Mouse (Mus musculus) liver, postnatal 0 days (tissue): ENCODE results near the gene Tap2. TPM values are rescaled to one million over a fixed set of nuclear protein-coding genes. Genes with fewer than 3 reads are reported as not detected.

Experiments used
- ATAC-seq: fragments of 200-750 bp; cut with Nextera tagmentation; 2 replicates; pipeline ENCODE4 v1.8.0; 2017; ENCODE audit warnings: mild to moderate bottlenecking, moderate library complexity
- DNase-seq: peaks from one replicate; pipeline ENCODE4 v3.0.0-alpha.2; 2016
- H3K27ac ChIP-seq: fragments of 300-500 bp; sonication (generic); 2 replicates; pipeline ENCODE4 v1.5.1; 2014; ENCODE audit warnings: antibody characterized with exemption, moderate library complexity, mild to moderate bottlenecking, low read depth
- H3K27me3 ChIP-seq: fragments of 300-500 bp; sonication (generic); 2 replicates; pipeline ENCODE4 v1.6.1; 2014; ENCODE audit warnings: low read length, control low read depth, mixed read lengths; ENCODE audit not compliant: insufficient read depth
- H3K36me3 ChIP-seq: fragments of 300-500 bp; sonication (generic); replicated peaks from 2 replicates; pipeline ENCODE4 v1.6.1; 2014; ENCODE audit warnings: mild to moderate bottlenecking, control low read depth, low read length, moderate library complexity, mixed read lengths; ENCODE audit not compliant: insufficient read depth
- H3K4me1 ChIP-seq: fragments of 300-500 bp; sonication (generic); 2 replicates; pipeline ENCODE4 v1.6.1; 2014; ENCODE audit warnings: antibody characterized with exemption, mild to moderate bottlenecking, control low read depth; ENCODE audit not compliant: insufficient read depth
- H3K4me2 ChIP-seq: fragments of 300-500 bp; sonication (generic); 2 replicates; pipeline ENCODE4 v1.6.1; 2014; ENCODE audit warnings: low read depth, mild to moderate bottlenecking, low read length, moderate library complexity, mixed read lengths
- H3K4me3 ChIP-seq: fragments of 300-500 bp; sonication (generic); 2 replicates; pipeline ENCODE4 v1.5.1; 2014; ENCODE audit warnings: low read depth, low read length
- H3K9ac ChIP-seq: fragments of 300-500 bp; sonication (generic); replicated peaks from 2 replicates; pipeline ENCODE4 v1.6.1; 2014; ENCODE audit warnings: mild to moderate bottlenecking, moderate library complexity
- H3K9me3 ChIP-seq: fragments of 300-500 bp; sonication (generic); 2 replicates; pipeline ENCODE4 v1.6.1; 2016; ENCODE audit warnings: mild to moderate bottlenecking, control low read depth, low read length, mixed read lengths
- CTCF ChIP-seq: sonication (generic); IDR thresholded peaks from 2 replicates; pipeline ENCODE4 v1.5.1; 2016; ENCODE audit warnings: antibody characterized with exemption, low read depth
- EP300 ChIP-seq: IDR thresholded peaks from 2 replicates; pipeline ENCODE4 v1.6.1; 2016; ENCODE audit warnings: antibody characterized with exemption, low read depth, mild to moderate bottlenecking
- WGBS: fragments of 180-500 bp; shearing (Covaris S2); extraction: QIAGEN DNeasy Blood & Tissue Kit; methylation state at CpG from one replicate; pipeline ENCODE4 v1.1.7; 2014; ENCODE audit not compliant: insufficient replicate concordance; 5-methylcytosine and 5-hydroxymethylcytosine counted together
- polyA plus RNA-seq: library from polyadenylated mRNA; unstranded; fragments of >200 nt; fragmentation: Nextera tagmentation; extraction: Ambion mirVana; gene quantifications from 2 replicates; pipeline ENCODE4 v1.2.1, GENCODE M21; 2015

Tap2 gene
- polyA plus RNA-seq, 1 experiment from 2014 or later = 10.5 TPM

DNA sequence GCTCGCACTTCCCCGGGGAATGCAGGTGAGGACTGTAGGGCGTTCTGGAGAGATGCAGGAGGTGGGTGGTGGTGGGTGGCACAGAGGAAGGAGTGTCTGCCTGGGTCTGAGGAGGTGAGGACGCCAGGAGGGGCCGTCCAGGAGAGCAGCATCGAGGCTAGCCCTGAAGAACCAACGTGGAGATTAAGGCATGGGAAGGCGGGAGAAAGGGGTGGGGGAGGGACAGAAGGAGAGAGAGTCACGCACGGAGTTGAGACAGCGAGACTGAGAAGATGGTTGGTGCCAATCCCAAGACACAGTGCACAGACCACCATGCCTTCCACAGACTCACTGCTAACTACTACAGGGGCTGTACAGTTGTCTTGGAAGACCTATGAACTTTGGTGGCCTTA is 4.8 kb upstream of the Tap2 start:
- H3K27me3 ChIP-seq = peaks cover 3% of the 10 kb centered on the region; the same call in 1 of the 2 replicates
- H3K27ac ChIP-seq = peak overlapping the region; percentile 68
- H3K36me3 ChIP-seq = peaks cover 16% of the 10 kb centered on the region; the same call in 1 of the 2 replicates
- peaks cover 9% of the 10 kb centered on the region for H3K4me1 ChIP-seq
- ATAC-seq = peak; percentile 12
- DNase-seq = no peak
- H3K4me2 ChIP-seq = peak overlapping the region; percentile 88
- 3% methylated on average over 11 of the region's 11 CpGs for WGBS
- peak overlapping the region; percentile 80 for H3K9ac ChIP-seq
- TF ChIP-seq CTCF (no peak), EP300 (no peak)
- peak overlapping the region; percentile 74 for H3K4me3 ChIP-seq
- no peaks in the 10 kb centered on the region for H3K9me3 ChIP-seq

GRCm38 (mm10) chr17:34199050-34199619 is 4.2 kb upstream of the Tap2 start:
- TF ChIP-seq CTCF (no peak), EP300 (no peak)
- Histone ChIP-seq H3K4me1 (peaks cover 9% of the 10 kb centered on the region), H3K27me3 (peaks cover 3% of the 10 kb centered on the region; the same call in 1 of the 2 replicates), H3K4me3 (peak overlapping the region; percentile 74), H3K36me3 (peaks cover 11% of the 10 kb centered on the region; the same call in 1 of the 2 replicates), H3K4me2 (peak overlapping the region; percentile 88), H3K9ac (peak overlapping the region; percentile 80; the same call in 1 of the 2 replicates), H3K27ac (no peak overlapping the region), H3K9me3 (no peaks in the 10 kb centered on the region)
- 71% methylated on average over 12 of the region's 12 CpGs for WGBS
- DNase-seq (no peak), ATAC-seq (no peak)

- Histone ChIP-seq H3K9ac (no peak overlapping the region), H3K27ac (no peak overlapping the region), H3K4me1 (peaks cover 11% of the 10 kb centered on the region), H3K4me3 (no peak overlapping the region), H3K9me3 (no peaks in the 10 kb centered on the region), H3K27me3 (peaks cover 3% of the 10 kb centered on the region; the same call in 1 of the 2 replicates), H3K4me2 (no peak overlapping the region), H3K36me3 (peaks cover 7% of the 10 kb centered on the region; the same call in 1 of the 2 replicates)
- ATAC-seq (no peak), DNase-seq (no peak)
- WGBS = 84% methylated on average over 10 of the region's 10 CpGs
- TF ChIP-seq CTCF (no peak), EP300 (no peak)
Measured at GRCm38 (mm10) chr17:34200047-34200446, 3.3 kb upstream of the Tap2 start.

- WGBS = 82% methylated on average over 16 of the region's 16 CpGs
- TF ChIP-seq CTCF (no peak), EP300 (no peak)
- H3K4me1 ChIP-seq = peaks cover 16% of the 10 kb centered on the region
- ATAC-seq (no peak), DNase-seq (no peak)
- H3K4me2 ChIP-seq = no peak overlapping the region
- peaks cover 4% of the 10 kb centered on the region; the same call in 1 of the 2 replicates for H3K36me3 ChIP-seq
- H3K27me3 ChIP-seq = peaks cover 3% of the 10 kb centered on the region; the same call in 1 of the 2 replicates
- H3K9me3 ChIP-seq = no peaks in the 10 kb centered on the region
- H3K9ac ChIP-seq = no peak overlapping the region
- no peak overlapping the region for H3K27ac ChIP-seq
- H3K4me3 ChIP-seq = no peak overlapping the region
Measured at GRCm38 (mm10) chr17:34200772-34201505, 2.4 kb upstream of the Tap2 start.

GRCm38 (mm10) chr17:34201506-34202055 is 1.7 kb upstream of the Tap2 start:
- peaks cover under 1% of the 10 kb centered on the region; the same call in 1 of the 2 replicates for H3K36me3 ChIP-seq
- no peak overlapping the region for H3K4me3 ChIP-seq
- 78% methylated on average over 7 of the region's 7 CpGs for WGBS
- TF ChIP-seq CTCF (no peak), EP300 (no peak)
- ATAC-seq (no peak), DNase-seq (no peak)
- H3K27me3 ChIP-seq = peaks cover 3% of the 10 kb centered on the region; the same call in 1 of the 2 replicates
- no peak overlapping the region for H3K4me2 ChIP-seq
- H3K9me3 ChIP-seq = no peaks in the 10 kb centered on the region
- no peak overlapping the region for H3K27ac ChIP-seq
- H3K4me1 ChIP-seq = peaks cover 16% of the 10 kb centered on the region
- H3K9ac ChIP-seq = no peak overlapping the region
